Mouse (Mus musculus) liver, embryonic 15.5 days (tissue): ENCODE results near the gene Iqcn. TPM values are rescaled to one million over a fixed set of nuclear protein-coding genes. Genes with fewer than 3 reads are reported as not detected.

ENCODE experiments used
- ATAC-seq: fragments of 200-750 bp; cut with Nextera tagmentation; 2 replicates; pipeline ENCODE4 v1.8.0; 2017; ENCODE audit warnings: moderate number of reproducible peaks, mild to moderate bottlenecking, moderate library complexity; ENCODE audit not compliant: insufficient read depth
- H3K27ac ChIP-seq: fragments of 300-500 bp; sonication (generic); replicated peaks from 2 replicates; pipeline ENCODE4 v1.5.1; 2015; ENCODE audit warnings: mild to moderate bottlenecking, inconsistent platforms
- H3K27me3 ChIP-seq: fragments of 300-500 bp; sonication (generic); 2 replicates; pipeline ENCODE4 v1.6.1; 2015; ENCODE audit warnings: mild to moderate bottlenecking, inconsistent platforms
- H3K36me3 ChIP-seq: fragments of 300-500 bp; sonication (generic); replicated peaks from 2 replicates; pipeline ENCODE4 v1.6.1; 2015; ENCODE audit warnings: moderate library complexity, mild to moderate bottlenecking, inconsistent platforms
- H3K4me1 ChIP-seq: fragments of 300-500 bp; sonication (generic); replicated peaks from 2 replicates; pipeline ENCODE4 v1.6.1; 2015; ENCODE audit warnings: inconsistent platforms
- H3K4me2 ChIP-seq: fragments of 300-500 bp; sonication (generic); 2 replicates; pipeline ENCODE4 v1.6.1; 2015; ENCODE audit warnings: moderate library complexity, mild to moderate bottlenecking, inconsistent platforms
- H3K4me3 ChIP-seq: fragments of 300-500 bp; sonication (generic); replicated peaks from 2 replicates; pipeline ENCODE4 v1.5.1; 2015; ENCODE audit warnings: mild to moderate bottlenecking, inconsistent platforms
- H3K9ac ChIP-seq: fragments of 300-500 bp; sonication (generic); 2 replicates; pipeline ENCODE4 v1.6.1; 2015; ENCODE audit warnings: moderate library complexity, mild to moderate bottlenecking, inconsistent platforms
- H3K9me3 ChIP-seq: fragments of 300-500 bp; sonication (generic); replicated peaks from 2 replicates; pipeline ENCODE4 v1.6.1; 2016; ENCODE audit warnings: inconsistent platforms
- WGBS: fragments of 180-500 bp; shearing (Covaris S2); methylation state at CpG from one replicate; pipeline ENCODE4 v1.1.7; 2015; ENCODE audit warnings: mixed read lengths; ENCODE audit not compliant: insufficient replicate concordance; 5-methylcytosine and 5-hydroxymethylcytosine counted together
- polyA plus RNA-seq: library from polyadenylated mRNA; unstranded; fragments of >200 nt; fragmentation: Nextera tagmentation; extraction: Ambion mirVana; gene quantifications from 2 replicates; pipeline ENCODE4 v1.2.1, GENCODE M21; 2015

The Iqcn gene
- polyA plus RNA-seq, 1 experiment from 2014 or later = 0.01 TPM

DNA sequence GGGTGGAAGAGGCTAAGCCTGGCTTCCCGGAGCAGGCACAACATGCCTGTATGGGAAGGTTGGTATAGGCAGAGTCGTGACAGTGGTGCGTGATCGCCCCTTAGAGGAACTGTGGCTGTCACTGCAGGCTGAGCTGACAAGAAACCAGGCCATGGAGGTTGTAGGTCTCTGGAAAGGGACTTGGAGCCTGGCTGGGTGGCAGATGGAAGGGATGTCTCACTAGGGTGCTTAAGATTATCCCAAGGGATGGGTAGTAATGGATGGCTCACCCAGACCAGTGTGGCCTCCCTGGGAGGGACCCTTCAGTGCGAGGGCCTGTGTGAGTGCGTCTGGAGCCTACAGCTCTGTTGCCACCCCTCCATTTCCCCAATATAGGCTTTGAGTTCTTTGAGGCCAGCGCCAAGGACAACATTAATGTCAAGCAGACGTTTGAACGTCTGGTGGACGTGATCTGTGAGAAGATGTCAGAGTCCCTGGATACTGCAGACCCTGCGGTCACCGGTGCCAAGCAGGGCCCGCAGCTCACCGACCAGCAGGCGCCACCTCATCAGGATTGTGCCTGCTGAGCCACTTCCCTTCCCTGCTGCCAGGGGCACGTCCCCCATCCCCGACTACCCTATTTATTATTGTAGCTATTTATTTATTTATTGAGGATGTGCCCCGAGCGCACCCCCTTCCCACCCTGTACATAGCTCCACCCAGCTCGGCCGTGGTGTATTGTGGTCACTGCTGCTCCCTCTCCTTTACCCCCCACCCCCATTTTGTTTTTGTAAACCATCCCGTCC lies 54.5 kb downstream of the Iqcn start:
- ATAC-seq = no peak
- Histone ChIP-seq H3K27ac (no peak overlapping the region), H3K4me3 (no peak overlapping the region), H3K4me2 (no peak overlapping the region), H3K36me3 (peaks cover 26% of the 10 kb centered on the region), H3K9ac (no peak overlapping the region), H3K4me1 (peaks cover 76% of the 10 kb centered on the region), H3K9me3 (no peaks in the 10 kb centered on the region), H3K27me3 (no peaks in the 10 kb centered on the region)
- WGBS = 77% methylated on average over 22 of the region's 22 CpGs

DNA sequence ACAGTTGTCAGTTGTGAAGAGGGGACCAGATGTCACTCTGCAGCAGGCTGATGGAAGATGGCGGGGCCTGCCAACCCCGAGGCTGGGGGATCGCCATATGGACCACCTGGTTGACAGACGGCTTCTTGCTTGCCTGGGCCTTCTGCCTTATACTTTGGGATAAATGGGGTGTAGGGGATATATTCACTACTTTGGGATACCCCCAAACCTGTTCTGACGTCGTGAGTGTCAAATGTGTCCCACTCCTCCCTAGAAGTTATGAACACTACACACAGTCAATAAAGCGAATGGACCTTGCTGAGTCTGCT lies 55.0 kb downstream of the Iqcn start:
- ATAC-seq = no peak
- no peak overlapping the region for H3K4me3 ChIP-seq
- no peaks in the 10 kb centered on the region for H3K27me3 ChIP-seq
- no peak overlapping the region for H3K4me2 ChIP-seq
- H3K9me3 ChIP-seq = no peaks in the 10 kb centered on the region
- H3K27ac ChIP-seq = no peak overlapping the region
- peaks cover 31% of the 10 kb centered on the region for H3K36me3 ChIP-seq
- WGBS = 79% methylated on average over 7 of the region's 7 CpGs
- peaks cover 76% of the 10 kb centered on the region for H3K4me1 ChIP-seq
- H3K9ac ChIP-seq = no peak overlapping the region

DNA sequence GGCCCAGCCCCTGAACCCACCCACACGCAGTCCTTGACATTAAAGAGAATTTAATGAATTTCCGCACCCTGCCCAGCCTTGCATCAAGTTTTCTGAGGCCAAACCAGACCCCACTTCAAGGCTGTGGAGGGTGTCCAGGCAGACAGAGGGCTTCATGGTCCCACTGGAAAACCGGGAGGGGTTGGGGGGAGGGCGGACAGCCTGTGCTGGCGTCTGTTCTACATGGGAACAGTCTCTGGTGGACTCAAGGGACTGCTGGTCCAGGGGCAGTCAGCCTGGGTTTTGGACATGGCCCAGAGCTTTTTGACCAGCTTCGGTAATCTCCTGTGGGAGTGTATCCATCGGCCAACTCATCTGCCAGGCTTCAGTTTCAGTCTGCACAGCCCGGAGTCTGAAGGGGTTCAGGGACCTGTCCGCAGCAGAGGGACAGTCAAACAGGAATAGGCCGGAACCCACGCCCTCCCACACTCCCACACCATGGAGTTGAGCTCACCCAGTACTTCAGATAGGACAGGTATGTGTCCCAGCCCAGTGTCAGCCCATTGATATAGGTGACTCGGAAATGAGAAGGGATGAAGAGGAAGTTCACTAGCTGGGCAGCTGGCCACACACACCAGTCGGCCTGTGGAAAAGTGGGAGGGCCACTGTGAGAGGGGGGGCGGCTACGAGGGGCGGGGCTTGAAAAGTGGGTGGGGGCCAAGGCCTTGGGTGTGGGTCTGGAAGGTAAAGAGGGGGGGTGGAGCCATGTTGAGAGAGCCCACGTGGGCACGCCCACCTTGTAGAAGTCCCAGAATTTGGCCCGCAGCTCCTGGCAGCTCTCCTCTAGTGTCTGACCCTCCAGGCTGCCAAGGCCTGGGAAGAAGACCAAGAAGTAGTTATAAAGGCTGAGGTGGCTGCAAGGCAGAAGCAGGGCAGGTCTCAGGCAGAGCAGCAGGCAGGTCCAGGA lies 55.6 kb downstream of the Iqcn start:
- peak overlapping the region; percentile 96; the same call in 1 of the 2 replicates for H3K27ac ChIP-seq
- 0 out of 2 replicates have a peak overlapping the region, but pooled peaks have one; percentile 88 for H3K9ac ChIP-seq
- H3K9me3 ChIP-seq = no peaks in the 10 kb centered on the region
- H3K4me2 ChIP-seq = peak overlapping the region; percentile 99
- H3K27me3 ChIP-seq = no peaks in the 10 kb centered on the region
- peak overlapping the region; percentile 74; the same call in 1 of the 2 replicates for H3K4me3 ChIP-seq
- ATAC-seq = no peak
- 64% methylated on average over 19 of the region's 19 CpGs for WGBS
- H3K4me1 ChIP-seq = peaks cover 76% of the 10 kb centered on the region
- H3K36me3 ChIP-seq = peaks cover 31% of the 10 kb centered on the region

DNA sequence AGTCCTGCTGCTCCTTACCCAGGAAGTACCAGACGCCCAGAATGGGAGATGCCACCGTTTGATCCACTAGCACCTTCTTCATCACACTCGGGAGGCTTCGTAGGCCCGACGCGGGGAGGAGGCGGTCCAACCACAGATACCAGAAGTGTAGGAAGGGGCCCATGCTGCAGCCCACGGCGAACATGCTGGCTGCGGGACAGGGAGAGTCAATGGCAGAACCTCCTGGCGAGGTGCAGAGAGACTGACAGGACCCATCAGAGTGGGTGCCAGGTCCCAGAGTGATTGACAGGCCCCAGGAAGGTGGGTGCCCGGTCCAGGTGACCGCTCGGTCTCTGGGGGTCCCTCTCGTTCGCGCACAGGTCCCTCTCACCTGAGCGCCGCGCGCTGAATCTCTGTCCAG lies 57.1 kb downstream of the Iqcn start:
- Histone ChIP-seq H3K36me3 (peaks cover 31% of the 10 kb centered on the region), H3K4me1 (peaks cover 77% of the 10 kb centered on the region), H3K4me2 (peak overlapping the region; percentile 99), H3K4me3 (peak overlapping the region; percentile 74), H3K27ac (peak overlapping the region; percentile 96), H3K9ac (peak overlapping the region; percentile 88), H3K9me3 (no peaks in the 10 kb centered on the region), H3K27me3 (no peaks in the 10 kb centered on the region)
- under 1% methylated on average over 22 of the region's 22 CpGs for WGBS
- no peak for ATAC-seq

- Histone ChIP-seq H3K27me3 (no peaks in the 10 kb centered on the region), H3K9me3 (no peaks in the 10 kb centered on the region), H3K4me3 (peak within 1 kb of the TSS; percentile 74), H3K27ac (peak within 1 kb of the TSS; percentile 96), H3K4me1 (peaks cover 77% of the 10 kb centered on the region), H3K36me3 (peaks cover 31% of the 10 kb centered on the region), H3K9ac (peak within 1 kb of the TSS; percentile 88), H3K4me2 (peak within 1 kb of the TSS; percentile 99)
- ATAC-seq = peak; percentile 91
- WGBS = under 1% methylated on average over 55 of the region's 55 CpGs
Measured at GRCm38 (mm10) chr8:70760775-70761406, 57.6 kb downstream of the Iqcn start, which contains the start of gene Mpv17l2. Gene Mpv17l2 (minus strand): TSS chr8:70760946.

- ATAC-seq = no peak
- peak overlapping the region; percentile 13; the same call in 1 of the 2 replicates for H3K9ac ChIP-seq
Measured at GRCm38 (mm10) chr8:70762118-70762517, 58.9 kb downstream of the Iqcn start.

DNA sequence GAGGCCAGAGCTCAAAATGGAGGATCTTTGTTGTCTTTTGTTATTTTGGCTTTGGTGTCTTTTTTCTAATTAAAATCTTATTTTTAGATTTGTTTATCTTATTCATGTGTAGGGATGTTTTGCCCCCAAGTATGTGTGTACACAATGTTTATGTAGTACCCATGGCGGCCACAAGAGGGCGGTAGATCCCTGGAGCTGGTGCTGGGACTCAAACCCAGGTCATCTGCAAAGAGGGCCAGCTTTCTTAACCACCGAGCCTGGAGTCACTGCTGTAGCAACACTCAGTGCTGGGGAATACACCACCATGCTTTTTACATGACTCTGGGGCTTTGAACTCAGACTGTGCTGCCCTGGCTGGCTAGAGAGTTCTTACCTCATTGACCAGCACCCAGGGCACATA lies 60.1 kb downstream of the Iqcn start:
- Histone ChIP-seq H3K4me2 (peak overlapping the region; percentile 95), H3K9ac (0 out of 2 replicates have a peak overlapping the region, but pooled peaks have one; percentile 19), H3K36me3 (peaks cover 14% of the 10 kb centered on the region), H3K4me3 (0 out of 2 replicates have a peak overlapping the region, but pooled peaks have one; percentile 64), H3K9me3 (no peaks in the 10 kb centered on the region), H3K27ac (peak overlapping the region; percentile 94), H3K4me1 (peaks cover 97% of the 10 kb centered on the region), H3K27me3 (no peaks in the 10 kb centered on the region)
- ATAC-seq = no peak
- under 1% methylated on average over 3 of the region's 3 CpGs for WGBS

More at GRCm38 (mm10) chr8:70762118-70762517, 58.9 kb downstream of the Iqcn start:
- no peaks in the 10 kb centered on the region for H3K27me3 ChIP-seq
- H3K27ac ChIP-seq = peak overlapping the region; percentile 94
- no peak overlapping the region for H3K4me3 ChIP-seq
- no peaks in the 10 kb centered on the region for H3K9me3 ChIP-seq
- H3K4me1 ChIP-seq = peaks cover 89% of the 10 kb centered on the region
- 29% methylated on average over 1 of the region's 1 CpGs for WGBS
- peaks cover 21% of the 10 kb centered on the region for H3K36me3 ChIP-seq
- H3K4me2 ChIP-seq = peak overlapping the region; percentile 99

DNA sequence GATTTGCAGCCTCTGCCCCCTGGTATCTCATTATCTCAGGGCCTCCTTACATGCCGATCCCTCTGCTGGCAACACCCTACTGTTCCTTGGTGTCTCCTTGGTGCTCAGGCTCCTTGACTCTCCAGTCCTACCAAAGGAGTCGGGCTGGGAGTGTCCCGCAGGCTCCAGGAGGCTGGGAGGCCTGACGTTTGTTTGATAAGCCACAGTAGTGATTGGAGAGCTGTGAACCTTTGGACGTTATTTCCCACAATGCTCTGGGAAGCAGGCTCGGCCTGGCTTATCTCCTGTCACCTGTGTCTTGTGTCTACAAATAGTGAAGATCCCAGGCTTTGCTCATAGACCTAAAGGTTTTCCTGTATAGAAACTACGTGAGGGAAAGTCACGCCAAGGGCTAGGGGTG lies 60.8 kb downstream of the Iqcn start:
- Histone ChIP-seq H3K4me2 (peak overlapping the region; percentile 95), H3K36me3 (peaks cover 15% of the 10 kb centered on the region), H3K27ac (peak overlapping the region; percentile 94), H3K27me3 (no peaks in the 10 kb centered on the region), H3K9me3 (no peaks in the 10 kb centered on the region), H3K9ac (peak overlapping the region; percentile 19; the same call in 1 of the 2 replicates), H3K4me1 (peaks cover 97% of the 10 kb centered on the region), H3K4me3 (peak overlapping the region; percentile 64)
- 11% methylated on average over 8 of the region's 8 CpGs for WGBS
- ATAC-seq = peak; percentile 29

- H3K4me3 ChIP-seq = peak overlapping the region; percentile 64
- no peak for ATAC-seq
- peaks cover 16% of the 10 kb centered on the region for H3K36me3 ChIP-seq
- peak overlapping the region; percentile 95 for H3K4me2 ChIP-seq
- peaks cover 97% of the 10 kb centered on the region for H3K4me1 ChIP-seq
- no peaks in the 10 kb centered on the region for H3K9me3 ChIP-seq
- no peaks in the 10 kb centered on the region for H3K27me3 ChIP-seq
- peak overlapping the region; percentile 19; the same call in 1 of the 2 replicates for H3K9ac ChIP-seq
- H3K27ac ChIP-seq = peak overlapping the region; percentile 94
- WGBS = 79% methylated on average over 13 of the region's 13 CpGs
Measured at GRCm38 (mm10) chr8:70764676-70765075, 61.4 kb downstream of the Iqcn start.

GRCm38 (mm10) chr8:70765329-70765728 lies 62.1 kb downstream of the Iqcn start:
- Histone ChIP-seq H3K27ac (peak overlapping the region; percentile 94), H3K9ac (peak overlapping the region; percentile 68; the same call in 1 of the 2 replicates), H3K36me3 (peaks cover 17% of the 10 kb centered on the region), H3K4me3 (peak overlapping the region; percentile 64), H3K4me2 (peak overlapping the region; percentile 95), H3K9me3 (no peaks in the 10 kb centered on the region), H3K4me1 (peaks cover 97% of the 10 kb centered on the region), H3K27me3 (no peaks in the 10 kb centered on the region)
- WGBS = 29% methylated on average over 9 of the region's 9 CpGs
- no peak for ATAC-seq
